Mouse (Mus musculus) midbrain, postnatal 0 days (tissue): Measurements from ENCODE around the gene Cyp4f40. TPM values are rescaled to one million over a fixed set of nuclear protein-coding genes. Genes with fewer than 3 reads are reported as not detected.
A peak's percentile ranks its signal among the peaks of the same experiment; 100 is the strongest.
"Not testable (repeated sequence)": the region's sequence is repeated elsewhere in the genome, so short reads cannot be mapped to it uniquely, and the experiment has no call there.

Experiments used
- ATAC-seq: fragments of 200-750 bp; cut with Nextera tagmentation; 2 replicates; pipeline ENCODE4 v1.8.0; 2017; ENCODE audit warnings: moderate number of reproducible peaks, mild to moderate bottlenecking, moderate TSS enrichment, moderate library complexity; ENCODE audit not compliant: low FRiP score
- DNase-seq: peaks from one replicate; pipeline ENCODE4 v3.0.0-alpha.2; 2015; ENCODE audit warnings: low spot score
- H3K27ac ChIP-seq: fragments of 300-500 bp; sonication (generic); 2 replicates; pipeline ENCODE4 v1.5.1; 2014; ENCODE audit warnings: low read depth, mild to moderate bottlenecking, low read length, mixed read lengths
- H3K27me3 ChIP-seq: fragments of 300-500 bp; sonication (generic); 2 replicates; pipeline ENCODE4 v1.6.1; 2014; ENCODE audit warnings: low read length, control low read depth, mixed read lengths; ENCODE audit not compliant: insufficient read depth
- H3K36me3 ChIP-seq: fragments of 300-500 bp; sonication (generic); 2 replicates; pipeline ENCODE4 v1.6.1; 2014; ENCODE audit warnings: low read length, control low read depth, mixed read lengths; ENCODE audit not compliant: insufficient read depth
- H3K4me1 ChIP-seq: fragments of 300-500 bp; sonication (generic); 2 replicates; pipeline ENCODE4 v1.6.1; 2014; ENCODE audit warnings: mild to moderate bottlenecking, control low read depth, antibody characterized with exemption, low read length, mixed read lengths; ENCODE audit not compliant: insufficient read depth
- H3K4me2 ChIP-seq: fragments of 300-500 bp; sonication (generic); 2 replicates; pipeline ENCODE4 v1.6.1; 2014; ENCODE audit warnings: low read depth, mild to moderate bottlenecking, low read length, mixed read lengths; ENCODE audit not compliant: poor library complexity, severe bottlenecking
- H3K4me3 ChIP-seq: fragments of 300-500 bp; sonication (generic); 2 replicates; pipeline ENCODE4 v1.5.1; 2014; ENCODE audit warnings: low read depth, mild to moderate bottlenecking, low read length, moderate library complexity
- H3K9ac ChIP-seq: fragments of 300-500 bp; sonication (generic); replicated peaks from 2 replicates; pipeline ENCODE4 v1.6.1; 2014; ENCODE audit warnings: mild to moderate bottlenecking, low read length, moderate library complexity, mixed read lengths; ENCODE audit not compliant: poor library complexity, severe bottlenecking
- H3K9me3 ChIP-seq: fragments of 300-500 bp; sonication (generic); 2 replicates; pipeline ENCODE4 v1.6.1; 2016; ENCODE audit warnings: low read length, control low read depth
- CTCF ChIP-seq: IDR thresholded peaks from 2 replicates; pipeline ENCODE4 v1.5.1; 2016; ENCODE audit warnings: antibody characterized with exemption, mild to moderate bottlenecking
- WGBS: fragments of 180-500 bp; shearing (Covaris S2); extraction: QIAGEN DNeasy Blood & Tissue Kit; methylation state at CpG from one replicate; pipeline ENCODE4 v1.1.7; 2014; 5-methylcytosine and 5-hydroxymethylcytosine counted together
- polyA plus RNA-seq: library from polyadenylated mRNA; unstranded; fragments of >200 nt; fragmentation: Nextera tagmentation; extraction: Ambion mirVana; gene quantifications from 2 replicates; pipeline ENCODE4 v1.2.1, GENCODE M21; 2015
- total RNA-seq: library from RNA; depleted of rRNA; stranded (reverse); fragments of >200 nt; gene quantifications from 2 replicates; pipeline ENCODE4 v1.2.3, GENCODE M21; 2014

Cyp4f40 gene
- total and polyA plus RNA-seq, 2 experiments from 2014 or later: 0.11 TPM; not detected in 1

- no peak for TF ChIP-seq CTCF
- H3K36me3 ChIP-seq: no peaks in the 10 kb centered on the region
- no peak within 1 kb of the TSS; the same call in 1 of the 2 replicates for H3K27ac ChIP-seq
- ATAC-seq: peak; percentile 62; the same call in 1 of the 2 replicates
- no peak within 1 kb of the TSS for H3K4me3 ChIP-seq
- no peak within 1 kb of the TSS for H3K4me2 ChIP-seq
- H3K4me1 ChIP-seq: no peaks in the 10 kb centered on the region
- no peak within 1 kb of the TSS for H3K9ac ChIP-seq
- peak; percentile 62 for DNase-seq
- WGBS: 22% methylated on average over 7 of the region's 7 CpGs
- H3K27me3 ChIP-seq: no peaks in the 10 kb centered on the region
- no peaks in the 10 kb centered on the region for H3K9me3 ChIP-seq
Observed at GRCm38 (mm10) chr17:32685048-32685750, 26.5 kb downstream of the Cyp4f40 start, which contains the start of gene Cyp4f15. Gene Cyp4f15, plus strand, starts transcription at chr17:32685627.

GRCm38 (mm10) chr17:32686722-32687121, 28.0 kb downstream of the Cyp4f40 start:
- no peak for TF ChIP-seq CTCF

GRCm38 (mm10) chr17:32690959-32691358, 32.3 kb downstream of the Cyp4f40 start:
- no peaks in the 10 kb centered on the region for H3K4me1 ChIP-seq
- no peak overlapping the region for H3K27ac ChIP-seq
- no peak for TF ChIP-seq CTCF
- ATAC-seq (no peak), DNase-seq (no peak)
- H3K9ac ChIP-seq: no peak overlapping the region
- no peaks in the 10 kb centered on the region for H3K9me3 ChIP-seq
- H3K36me3 ChIP-seq: no peaks in the 10 kb centered on the region
- no peak overlapping the region for H3K4me3 ChIP-seq
- WGBS: 88% methylated on average over 1 of the region's 1 CpGs
- H3K4me2 ChIP-seq: no peak overlapping the region
- H3K27me3 ChIP-seq: no peaks in the 10 kb centered on the region

More at GRCm38 (mm10) chr17:32686722-32687121, 28.0 kb downstream of the Cyp4f40 start:
- no peaks in the 10 kb centered on the region for H3K36me3 ChIP-seq
- DNase-seq: no peak
- no peak overlapping the region for H3K4me3 ChIP-seq
- H3K27ac ChIP-seq: no peak overlapping the region
- no peak for ATAC-seq
- no peaks in the 10 kb centered on the region for H3K4me1 ChIP-seq
- 98% methylated on average over 5 of the region's 5 CpGs for WGBS
- no peak overlapping the region for H3K4me2 ChIP-seq
- no peaks in the 10 kb centered on the region for H3K27me3 ChIP-seq
- no peak overlapping the region for H3K9ac ChIP-seq
- H3K9me3 ChIP-seq: no peaks in the 10 kb centered on the region

GRCm38 (mm10) chr17:32702826-32703225, 44.1 kb downstream of the Cyp4f40 start:
- no peak for TF ChIP-seq CTCF
- H3K27ac ChIP-seq: no peak overlapping the region
- H3K4me2 ChIP-seq: 0 out of 2 replicates have a peak overlapping the region, but pooled peaks have one; percentile 18
- no peak overlapping the region for H3K9ac ChIP-seq
- no peaks in the 10 kb centered on the region for H3K36me3 ChIP-seq
- H3K4me1 ChIP-seq: no peaks in the 10 kb centered on the region
- ATAC-seq (no peak), DNase-seq (no peak)
- no peaks in the 10 kb centered on the region for H3K27me3 ChIP-seq
- WGBS: 30% methylated on average over 22 of the region's 22 CpGs
- H3K9me3 ChIP-seq: peaks cover 3% of the 10 kb centered on the region; the same call in 1 of the 2 replicates
- 0 out of 2 replicates have a peak overlapping the region, but pooled peaks have one; percentile 3 for H3K4me3 ChIP-seq

GRCm38 (mm10) chr17:32710541-32710940, 51.8 kb downstream of the Cyp4f40 start:
- ATAC-seq, H3K27me3 ChIP-seq, H3K4me2 ChIP-seq, DNase-seq, H3K9ac ChIP-seq, H3K9me3 ChIP-seq, H3K27ac ChIP-seq, H3K36me3 ChIP-seq, H3K4me3 ChIP-seq, H3K4me1 ChIP-seq: not testable (repeated sequence)

- ATAC-seq: not testable (repeated sequence)
- 86% methylated on average over 1 of the region's 1 CpGs for WGBS
Observed at GRCm38 (mm10) chr17:32722151-32722550, 63.5 kb downstream of the Cyp4f40 start.

More at GRCm38 (mm10) chr17:32722151-32722550, 63.5 kb downstream of the Cyp4f40 start:
- not testable (repeated sequence) for H3K27ac ChIP-seq, DNase-seq, H3K4me3 ChIP-seq, H3K4me1 ChIP-seq, H3K9ac ChIP-seq, H3K9me3 ChIP-seq, H3K4me2 ChIP-seq, H3K27me3 ChIP-seq, H3K36me3 ChIP-seq
